Mouse (Mus musculus): Measurements from ENCODE around the gene Unc93a.
"Not testable (repeated sequence)": the region's sequence is repeated elsewhere in the genome, so short reads cannot be mapped to it uniquely, and the experiment has no call there.

Unc93a gene

DNA sequence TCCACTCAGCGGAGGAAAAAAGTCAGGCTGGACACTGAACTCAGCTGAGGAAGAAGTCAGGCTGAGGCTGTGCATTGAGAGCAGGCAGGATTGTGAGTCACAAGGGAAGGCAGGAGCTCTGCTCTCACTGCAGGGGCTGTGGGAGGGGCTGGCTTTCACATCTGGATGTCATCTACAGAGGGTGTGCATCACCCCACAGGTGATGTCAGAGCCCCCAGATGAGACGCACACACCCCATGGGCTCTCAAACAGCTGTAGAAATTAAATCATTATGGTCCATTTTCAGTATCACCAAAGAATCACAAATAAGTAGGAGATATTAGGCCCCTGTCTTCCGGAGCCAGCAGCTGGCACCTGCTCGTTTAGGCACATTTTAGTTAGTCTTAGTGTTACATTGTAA lies at the start of gene Unc93a:
Gene Unc93a (minus strand): TSS at position 101 of the 400 bp plus-strand sequence.
- not testable (repeated sequence) for DNase-seq (ENCODE audit: extremely low read depth, insufficient read length, low spot score)

DNA sequence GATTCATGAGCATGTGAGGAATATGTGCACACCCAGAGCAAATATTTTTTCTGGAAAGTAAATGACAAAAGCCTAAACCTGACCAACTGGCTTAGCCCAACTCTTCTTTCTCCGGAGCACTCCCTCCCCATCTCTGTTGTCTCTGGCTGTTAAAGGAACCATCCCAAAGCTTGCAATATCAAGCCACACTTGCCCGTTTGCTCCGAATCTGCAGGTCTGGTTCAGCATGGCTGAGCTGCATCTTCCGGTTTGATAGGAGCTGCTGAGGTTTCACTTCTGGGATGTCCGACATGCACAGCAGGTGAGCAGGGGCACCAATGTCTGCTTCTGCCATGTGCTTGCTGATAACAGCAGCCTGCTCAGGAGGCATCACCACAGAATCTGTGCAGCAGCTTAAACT lies 48.9 kb upstream of the Unc93a start:
- not testable (repeated sequence) for DNase-seq (ENCODE audit: extremely low read depth, insufficient read length, low spot score)

DNA sequence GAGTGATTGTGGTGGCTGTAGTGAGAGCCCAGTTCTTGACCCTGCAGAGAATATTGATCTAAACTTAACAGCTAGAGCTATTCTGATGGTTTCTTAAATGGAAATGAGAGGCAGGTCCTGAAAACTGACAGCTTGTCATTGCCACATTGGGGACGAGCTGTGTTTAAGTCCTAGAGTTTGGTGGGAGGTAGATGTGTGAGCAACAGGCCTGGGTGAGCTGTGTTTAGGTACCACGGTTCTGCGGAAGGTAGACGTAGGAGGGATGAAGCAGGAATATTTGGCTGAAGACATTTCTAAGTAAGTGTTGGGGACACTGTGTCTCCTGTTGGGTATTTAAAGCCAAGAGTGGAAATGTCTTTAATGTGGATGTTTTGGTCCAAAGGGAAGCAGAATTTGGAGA lies 47.4 kb upstream of the Unc93a start:
- DNase-seq (ENCODE audit: extremely low read depth, insufficient read length, low spot score), result not testable (repeated sequence)

DNA sequence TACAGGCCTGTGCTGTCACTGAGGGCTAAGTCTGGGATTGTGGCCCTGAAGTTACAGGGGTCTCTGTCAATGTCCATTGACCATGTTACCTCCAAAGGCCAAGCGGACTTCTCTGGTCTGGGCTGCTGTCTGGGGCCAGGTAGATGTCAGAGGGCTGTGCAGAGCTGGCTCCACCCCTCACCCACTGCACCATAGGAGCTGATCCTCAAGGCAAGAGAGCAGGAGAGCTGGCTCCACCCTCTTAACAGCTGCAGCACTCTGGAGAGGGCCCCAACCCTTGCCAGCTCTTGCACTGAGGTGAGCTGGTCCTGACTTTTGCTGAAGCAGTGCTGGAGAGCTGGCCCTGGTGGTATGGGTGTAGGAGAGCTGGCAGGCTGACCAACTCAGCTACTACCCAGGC lies 46.2 kb upstream of the Unc93a start:
- not testable (repeated sequence) for DNase-seq (ENCODE audit: extremely low read depth, insufficient read length, low spot score)

DNA sequence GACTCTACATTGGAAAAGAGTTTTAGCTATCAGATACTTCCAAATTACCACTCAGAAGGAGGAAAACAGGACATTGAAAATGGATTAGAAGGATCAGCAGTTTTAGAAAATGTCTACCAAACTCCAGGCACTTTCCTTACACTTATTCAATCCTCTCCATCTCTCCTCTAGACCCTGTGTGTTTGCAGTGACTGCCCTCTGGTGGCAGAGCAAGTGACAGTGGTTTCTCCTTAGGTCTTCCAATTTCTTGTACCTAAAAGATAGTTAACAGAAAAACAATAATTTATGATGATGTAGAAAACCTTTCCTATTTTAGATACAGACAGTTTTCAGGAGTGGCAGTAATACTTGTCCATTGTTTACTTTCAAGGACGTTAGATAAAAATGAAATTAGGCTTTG lies 44.0 kb upstream of the Unc93a start:
- DNase-seq (ENCODE audit: extremely low read depth, insufficient read length, low spot score), result not testable (repeated sequence)

DNA sequence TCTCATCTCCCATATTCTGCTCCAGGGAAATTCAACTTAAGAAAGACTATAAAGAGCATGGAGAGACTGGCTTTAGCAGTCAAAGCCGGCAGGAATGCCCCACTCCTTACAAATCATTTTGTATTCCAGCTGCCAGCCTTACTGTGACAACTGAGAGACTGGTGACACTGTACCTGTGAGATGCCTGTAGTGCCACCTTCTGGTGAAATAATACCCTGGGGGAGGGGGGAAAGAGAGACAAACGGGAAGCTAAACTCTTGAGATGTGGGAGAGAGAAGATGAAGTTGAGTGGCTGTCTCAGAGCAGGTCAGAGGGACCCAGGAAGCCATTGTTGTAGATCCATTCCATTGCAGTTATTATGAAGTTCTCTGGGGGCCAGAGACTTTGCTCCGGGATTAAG lies 42.4 kb upstream of the Unc93a start:
- not testable (repeated sequence) for DNase-seq (ENCODE audit: extremely low read depth, insufficient read length, low spot score)

DNA sequence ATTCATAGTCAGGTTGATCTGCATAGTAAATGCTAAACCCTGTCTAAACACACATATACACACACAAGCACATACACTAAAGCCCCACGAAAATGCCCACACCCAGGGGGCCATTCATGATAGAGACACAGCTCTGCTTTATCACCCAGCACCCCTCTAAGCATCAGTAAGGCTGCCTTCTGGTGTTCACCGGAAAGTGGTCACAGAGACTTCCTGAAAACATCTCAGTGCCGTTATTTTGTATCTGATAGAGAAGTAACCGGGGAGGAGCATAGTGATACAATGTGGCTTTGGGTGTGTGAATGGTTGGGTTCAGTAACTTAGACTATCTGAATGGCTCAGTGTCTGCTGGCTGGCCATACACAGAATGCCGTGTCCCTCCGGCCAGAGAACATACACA lies 42.0 kb upstream of the Unc93a start:
- DNase-seq (ENCODE audit: extremely low read depth, insufficient read length, low spot score), result not testable (repeated sequence)

DNA sequence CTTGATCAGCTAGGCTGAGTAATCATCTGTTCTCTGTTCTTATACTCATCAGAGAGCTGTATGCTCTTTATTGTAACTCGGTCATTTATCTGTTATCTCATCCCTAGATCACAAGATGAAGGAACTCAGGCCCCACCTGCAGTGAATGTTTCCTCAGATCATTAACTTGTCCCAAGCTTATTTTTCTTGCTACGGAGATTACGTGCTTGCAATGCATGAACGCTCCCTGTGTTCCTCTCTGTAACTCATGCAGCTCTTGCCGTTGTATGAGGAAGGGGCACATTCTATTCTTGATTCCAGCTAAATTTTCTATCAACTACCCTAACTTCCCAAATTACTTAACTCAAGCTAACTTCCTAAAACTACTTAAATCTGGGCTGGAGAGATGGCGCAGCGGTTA lies 14.5 kb upstream of the Unc93a start:
- DNase-seq (ENCODE audit: extremely low read depth, insufficient read length, low spot score), result not testable (repeated sequence)

DNA sequence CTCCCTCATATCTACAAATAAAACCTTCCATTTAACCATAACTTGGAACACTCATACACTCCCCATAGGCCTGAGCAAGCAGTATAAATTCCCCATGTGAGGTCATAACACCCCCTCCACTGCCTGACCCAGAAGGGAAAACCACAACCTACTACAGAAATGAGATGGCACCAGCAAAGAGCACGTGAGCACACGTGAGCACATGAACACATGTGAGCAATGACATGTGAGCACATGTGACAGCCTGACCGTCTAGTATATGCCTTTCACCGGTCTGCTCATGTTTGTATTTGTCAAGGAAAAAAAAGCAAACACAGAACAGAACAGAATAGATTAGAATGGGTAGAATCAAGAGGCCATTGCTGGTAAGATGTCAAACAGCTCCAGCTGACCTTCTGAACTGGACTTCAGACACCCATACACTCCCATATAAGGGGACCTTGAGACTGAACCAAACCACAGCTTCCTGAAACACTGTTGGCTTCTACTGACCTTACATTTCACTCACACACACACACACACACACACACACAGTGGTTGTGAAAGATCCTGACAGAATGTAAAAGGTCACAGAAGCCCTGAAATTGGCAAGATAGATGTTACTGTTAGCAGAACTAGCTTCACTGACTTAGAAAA lies 13.1 kb upstream of the Unc93a start:
- not testable (repeated sequence) for DNase-seq (ENCODE audit: extremely low read depth, insufficient read length, low spot score)

DNA sequence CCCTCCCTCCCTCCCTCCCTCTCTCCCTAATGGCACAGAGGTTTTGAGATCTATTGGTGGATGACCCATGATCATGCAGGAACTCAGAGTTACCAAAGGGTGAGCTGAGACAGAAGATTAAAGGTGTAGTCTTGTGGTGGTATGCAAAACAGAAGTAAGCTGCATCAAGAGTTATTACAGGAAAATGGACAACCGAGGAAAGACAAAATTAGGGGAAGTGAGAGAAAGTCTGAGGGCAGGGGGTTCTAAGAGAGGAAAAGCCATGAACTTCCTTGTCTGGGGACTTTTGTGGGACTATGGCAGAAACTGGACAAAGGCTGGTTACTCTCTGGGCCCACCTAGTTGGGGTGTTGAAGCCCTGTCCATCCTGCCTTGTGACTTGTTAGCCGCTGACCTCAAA lies 11.1 kb upstream of the Unc93a start:
- DNase-seq (ENCODE audit: extremely low read depth, insufficient read length, low spot score), result not testable (repeated sequence)

DNA sequence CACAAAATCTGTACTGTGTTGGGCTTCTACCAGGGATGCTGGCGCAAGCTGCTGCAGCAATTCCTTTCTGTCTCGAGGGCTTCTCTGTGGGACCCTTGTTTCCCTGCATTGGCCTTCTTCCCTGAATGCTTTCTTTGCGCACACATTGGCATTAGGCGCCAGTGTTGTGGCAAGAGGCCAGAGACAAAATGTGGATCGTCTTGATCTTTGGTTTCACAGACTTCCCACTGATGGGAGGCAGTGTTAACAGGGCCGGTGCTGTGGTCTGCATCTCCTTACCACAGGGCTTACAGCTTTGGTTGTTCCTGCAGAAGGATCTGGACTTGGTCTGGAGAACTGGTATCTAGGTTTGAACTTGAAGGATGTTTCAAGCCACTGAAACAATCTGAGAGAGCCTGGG lies 3.7 kb upstream of the Unc93a start:
- DNase-seq (ENCODE audit: extremely low read depth, insufficient read length, low spot score), result not testable (repeated sequence)

DNA sequence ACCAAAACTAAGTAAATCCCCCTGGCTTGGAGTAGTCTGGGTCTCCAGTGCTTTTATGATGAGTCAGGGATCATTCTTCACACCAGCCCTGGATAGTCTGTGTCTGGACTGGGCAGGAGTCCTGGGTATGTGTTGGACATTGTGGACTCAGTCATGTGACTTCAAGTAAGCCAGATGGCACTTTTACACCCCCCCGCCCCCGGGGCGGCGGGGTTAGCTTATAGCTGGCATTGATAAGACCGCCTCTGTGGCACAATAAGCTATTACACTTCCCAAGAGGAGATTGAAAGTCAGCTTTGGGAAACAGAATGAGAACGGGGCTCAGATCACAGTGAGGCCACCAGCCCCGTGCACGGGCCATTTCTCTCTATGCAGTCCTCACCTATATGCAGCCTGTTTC lies 742 bp upstream of the Unc93a start:
- DNase-seq (ENCODE audit: extremely low read depth, insufficient read length, low spot score), result not testable (repeated sequence)

DNA sequence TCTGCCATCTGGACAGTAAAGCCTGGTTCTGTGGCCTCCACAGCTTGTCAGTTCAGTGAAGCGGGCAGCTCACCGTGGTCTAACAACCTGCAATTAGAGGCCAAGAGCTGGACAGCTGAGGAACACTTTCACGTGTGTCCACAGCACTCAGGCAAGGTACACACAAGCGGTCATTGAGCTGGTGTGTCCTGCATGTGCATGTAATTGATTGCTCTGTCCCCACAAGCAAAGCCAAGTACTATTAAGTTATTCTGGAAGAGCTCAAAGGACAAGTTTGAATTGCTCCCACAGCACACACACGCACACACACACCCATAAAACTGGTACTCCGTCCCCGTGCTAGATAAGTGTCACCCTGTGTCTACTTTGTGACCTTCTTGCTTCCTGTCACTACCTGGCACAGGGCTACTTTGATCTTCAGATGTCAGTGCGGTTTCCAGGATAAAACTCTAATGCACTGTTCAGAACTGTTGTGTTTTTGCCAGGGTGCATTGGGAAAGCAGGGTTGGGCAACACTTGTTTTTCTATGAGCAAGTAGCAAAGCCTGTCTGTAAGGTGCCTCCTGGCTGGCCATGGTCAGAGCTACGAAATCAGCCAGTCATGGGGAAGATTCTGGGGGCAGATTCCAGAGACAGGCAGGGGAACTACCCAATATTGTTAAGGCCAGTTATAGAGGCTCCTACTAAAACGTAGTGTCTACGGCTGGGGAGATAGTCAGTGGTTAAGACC lies 1.7 kb downstream of the Unc93a start:
- DNase-seq (ENCODE audit: extremely low read depth, insufficient read length, low spot score), result not testable (repeated sequence)

DNA sequence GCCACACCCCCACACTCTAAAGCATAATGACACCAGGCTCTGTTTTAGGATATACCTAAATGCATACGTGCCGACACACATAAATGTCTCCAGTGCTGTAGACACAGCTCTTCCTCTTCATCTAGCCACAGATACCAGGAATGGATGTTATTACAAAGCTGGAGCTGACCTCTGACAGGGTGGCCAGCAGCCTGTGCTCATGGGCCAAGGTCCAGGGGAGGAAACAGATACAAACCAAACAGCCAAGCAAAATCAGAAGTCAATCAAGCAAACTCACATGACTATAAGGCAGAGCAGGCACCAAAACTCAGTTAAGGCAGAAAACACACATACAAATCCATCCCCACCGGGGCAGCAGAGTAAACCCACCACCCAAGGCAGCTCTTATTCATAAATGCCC lies 2.3 kb downstream of the Unc93a start:
- DNase-seq (ENCODE audit: extremely low read depth, insufficient read length, low spot score), result not testable (repeated sequence)

DNA sequence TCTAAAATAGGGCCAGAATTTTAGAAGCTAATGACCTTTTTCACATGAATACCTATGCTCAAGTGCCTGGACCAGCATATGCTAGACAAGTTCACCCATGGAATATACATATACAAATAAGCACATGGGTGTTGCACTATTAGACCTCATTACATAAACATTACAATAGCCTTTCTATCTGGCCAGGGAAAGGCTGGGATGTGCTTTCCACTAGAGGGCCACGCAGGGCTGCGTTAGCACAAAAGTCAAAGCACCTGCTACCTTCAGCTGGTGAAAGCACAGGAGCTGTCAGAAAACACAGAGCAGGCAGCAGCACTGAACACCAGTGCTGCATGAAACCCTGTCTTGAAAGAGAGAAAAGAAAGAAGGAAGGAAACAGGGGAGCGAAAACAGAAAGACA lies 7.4 kb downstream of the Unc93a start:
- DNase-seq (ENCODE audit: extremely low read depth, insufficient read length, low spot score), result not testable (repeated sequence)

DNA sequence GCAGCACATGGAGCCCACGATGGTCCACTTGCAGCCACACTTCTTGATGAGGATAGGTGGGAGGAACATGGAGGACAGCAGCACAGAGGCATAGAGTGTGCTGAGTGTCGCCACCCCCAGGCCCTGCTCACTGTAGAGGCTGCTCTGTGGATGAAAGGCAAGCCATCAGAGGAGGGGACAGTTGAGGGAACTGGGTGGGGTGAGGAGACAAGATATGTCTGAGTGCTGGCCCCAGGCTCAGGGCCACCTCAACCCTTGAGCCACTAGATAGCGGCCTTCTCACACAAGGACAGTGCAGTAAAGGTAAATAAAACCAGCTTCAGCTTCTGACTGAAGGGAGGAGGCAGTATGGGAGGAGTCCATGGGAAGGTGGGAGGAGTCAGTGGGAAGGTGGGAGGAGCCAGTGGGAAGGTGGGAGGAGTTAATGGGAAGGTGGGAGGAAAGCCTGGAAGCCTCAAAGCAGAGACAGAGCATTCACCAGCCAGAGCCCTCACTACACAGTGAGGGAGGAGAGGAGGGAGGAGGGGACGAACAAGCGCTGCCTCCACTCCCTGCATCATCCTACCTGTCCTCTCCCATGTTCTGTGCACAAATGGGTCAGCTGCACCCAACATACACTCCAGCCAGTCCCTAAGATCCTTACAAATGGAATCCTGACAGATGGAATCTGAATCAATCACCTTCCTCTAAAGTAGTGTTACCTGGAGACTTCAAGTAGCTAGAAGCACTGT lies 8.1 kb downstream of the Unc93a start:
- not testable (repeated sequence) for DNase-seq (ENCODE audit: extremely low read depth, insufficient read length, low spot score)

DNA sequence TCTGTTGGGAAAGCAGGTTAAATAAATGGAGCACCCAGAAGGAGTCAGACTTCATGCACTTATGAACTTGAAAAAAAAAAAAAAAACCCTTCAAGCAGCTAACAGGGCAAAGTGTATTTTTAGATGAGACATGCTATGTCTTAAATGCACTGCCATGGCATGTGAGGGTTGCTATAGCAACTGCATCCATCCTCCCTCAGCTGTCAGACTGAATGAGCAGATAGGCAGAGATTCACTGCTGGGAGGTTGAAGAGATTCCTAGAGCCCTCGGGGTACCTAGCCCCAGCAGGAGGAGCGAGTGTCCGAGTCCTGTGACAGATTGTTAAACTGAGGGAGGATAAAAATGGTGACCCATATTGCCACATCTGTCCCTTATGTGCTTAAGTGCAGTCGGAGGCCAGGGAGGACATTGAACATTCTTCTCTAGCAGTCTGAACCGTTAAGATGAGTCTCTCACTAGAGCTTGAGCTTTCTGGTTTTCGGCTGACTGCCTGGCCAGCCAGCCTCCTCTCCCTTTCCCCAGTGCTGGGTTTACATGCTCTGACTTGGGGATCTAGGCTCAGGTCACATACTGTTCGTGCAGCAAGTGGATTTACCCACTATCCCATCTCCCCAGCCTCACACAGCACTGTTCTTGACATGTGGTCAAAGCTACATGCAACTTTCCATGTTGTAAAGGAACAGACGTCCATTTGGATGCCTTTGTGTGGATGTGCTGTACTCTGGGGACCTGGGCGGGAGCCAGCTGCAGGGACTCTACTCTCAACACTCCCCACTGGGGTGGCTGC lies 18.9 kb downstream of the Unc93a start:
- DNase-seq (ENCODE audit: extremely low read depth, insufficient read length, low spot score), result not testable (repeated sequence)

DNA sequence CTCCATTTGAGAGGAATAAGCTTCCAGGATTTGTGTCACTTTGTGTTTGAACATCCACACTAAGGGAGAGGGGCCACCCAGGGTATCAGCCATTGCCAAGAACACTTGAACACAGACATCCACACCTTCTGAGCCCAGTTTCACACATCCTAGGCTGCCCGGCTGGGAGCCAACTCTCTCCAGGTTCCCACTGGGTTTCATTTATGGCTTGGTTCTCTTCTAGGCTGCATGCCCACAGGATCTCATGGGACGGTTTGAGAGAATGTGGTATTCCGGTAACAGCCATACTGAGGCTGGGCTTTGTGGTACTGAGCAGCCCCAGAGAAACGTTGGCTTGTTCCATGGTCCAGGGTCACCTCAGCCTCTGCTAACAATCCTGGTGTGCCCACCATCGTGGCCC lies 25.0 kb downstream of the Unc93a start:
- DNase-seq (ENCODE audit: extremely low read depth, insufficient read length, low spot score), result not testable (repeated sequence)

DNA sequence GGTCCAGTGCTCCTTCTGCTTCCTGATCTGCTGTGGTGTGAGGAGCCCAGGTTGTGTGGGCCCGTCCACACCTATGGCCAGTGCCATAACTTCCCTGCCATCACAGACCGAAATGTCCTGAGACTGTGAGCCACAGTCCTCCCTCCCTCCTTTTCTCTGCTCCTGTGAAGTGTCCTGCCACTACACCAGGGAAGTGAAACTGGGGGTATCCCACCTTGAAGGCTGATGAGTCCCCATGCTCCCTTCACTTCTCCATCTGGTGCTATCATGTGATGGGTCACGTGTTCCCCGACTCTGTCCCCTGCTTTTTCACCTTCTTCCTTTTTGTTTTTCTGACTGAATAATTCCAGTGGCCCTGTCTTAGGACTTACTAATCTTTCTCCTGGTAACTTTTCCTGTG lies 38.6 kb downstream of the Unc93a start:
- not testable (repeated sequence) for DNase-seq (ENCODE audit: extremely low read depth, insufficient read length, low spot score)

DNA sequence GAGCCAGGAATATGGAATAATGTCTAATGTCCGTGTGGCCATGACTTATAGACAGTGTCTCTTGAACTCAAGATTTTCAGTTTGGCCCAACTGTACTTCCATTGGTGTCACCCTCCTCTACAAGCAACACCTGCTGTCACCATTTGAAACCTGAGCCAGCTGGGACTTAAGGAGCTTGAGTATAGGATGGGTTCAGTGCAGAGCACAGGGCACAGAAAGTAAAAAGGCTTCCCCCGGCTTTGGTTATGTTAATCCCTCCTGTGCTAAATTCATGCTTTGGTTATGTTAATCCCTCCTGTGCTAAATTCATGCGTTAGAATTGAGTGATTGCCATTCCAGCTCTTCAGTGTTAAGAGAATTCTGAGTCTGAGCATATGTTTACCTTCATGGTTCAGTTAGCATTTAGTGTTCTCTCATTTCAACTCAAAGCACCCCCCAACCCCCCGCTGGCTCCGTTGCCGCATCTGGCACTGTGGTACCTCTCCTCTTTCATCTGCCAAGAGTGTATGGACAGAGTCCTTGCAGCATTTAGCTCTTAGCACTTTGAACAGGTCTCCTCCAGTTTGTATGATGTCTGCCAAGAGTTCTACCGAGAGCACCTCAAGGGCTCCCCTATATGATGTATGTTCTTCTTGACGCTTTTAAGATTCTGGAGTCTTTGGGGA lies 39.4 kb downstream of the Unc93a start:
- DNase-seq (ENCODE audit: extremely low read depth, insufficient read length, low spot score), result not testable (repeated sequence)

Measured in 3134 (cell line).